Mouse (Mus musculus): ENCODE results near the gene Esrp2.
A peak's percentile ranks its signal among the peaks of the same experiment; 100 is the strongest.

The Esrp2 gene

DNA sequence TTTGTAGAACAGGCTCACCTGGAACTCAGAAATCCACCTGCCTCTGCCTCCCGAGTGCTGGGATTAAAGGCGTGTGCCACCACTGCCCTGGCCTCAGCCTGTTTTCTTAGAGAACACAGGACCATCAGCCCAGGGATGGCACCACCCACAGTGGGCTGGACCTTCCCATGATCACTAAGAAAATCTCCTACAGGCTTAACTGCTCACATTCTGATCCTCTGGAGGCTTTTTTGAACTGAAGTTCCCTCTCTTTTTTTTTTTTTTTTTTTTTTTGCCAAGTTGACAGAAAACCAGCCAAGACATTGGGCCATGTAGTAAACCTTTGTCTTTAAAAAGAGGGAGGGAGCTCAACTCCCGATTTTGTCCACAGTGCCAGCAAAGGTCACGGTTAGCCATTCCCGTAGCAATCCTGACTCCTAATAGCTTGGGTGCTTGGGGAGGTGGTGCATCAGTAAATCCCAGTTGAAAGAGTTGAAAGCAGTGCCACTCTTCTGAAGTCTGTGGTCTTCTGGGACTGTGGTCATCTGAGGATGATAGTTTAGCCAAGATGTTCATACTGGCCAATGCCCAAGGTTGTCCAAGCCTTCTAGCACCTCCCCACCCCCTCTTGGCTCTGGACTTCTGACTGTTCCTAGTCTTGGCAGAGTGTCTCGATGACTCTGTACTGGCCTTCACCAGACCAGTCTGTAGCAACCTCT lies 11.2 kb upstream of the Esrp2 start:
- DNase-seq (ENCODE audit: low read depth): no peak

DNA sequence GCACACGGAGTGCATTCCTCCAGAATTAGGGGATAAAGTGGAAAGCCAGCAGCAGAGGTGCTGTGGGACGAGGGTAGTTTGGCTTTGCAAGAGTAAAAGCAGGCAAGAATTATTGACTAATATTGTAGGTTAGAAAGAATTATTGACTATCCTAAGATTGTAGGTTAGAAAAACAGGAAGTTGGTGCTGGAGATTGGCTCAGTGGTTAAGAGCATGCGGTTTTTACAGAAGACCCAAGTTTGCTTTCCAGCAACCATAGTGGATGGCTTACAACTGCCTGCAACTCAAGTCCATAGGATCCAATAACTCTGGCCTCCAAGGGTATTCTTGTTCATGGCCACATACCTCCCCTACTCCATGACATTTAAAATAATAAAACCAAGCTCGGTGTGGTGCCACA lies 9.2 kb upstream of the Esrp2 start:
- DNase-seq (ENCODE audit: low read depth): peak; percentile 69

DNA sequence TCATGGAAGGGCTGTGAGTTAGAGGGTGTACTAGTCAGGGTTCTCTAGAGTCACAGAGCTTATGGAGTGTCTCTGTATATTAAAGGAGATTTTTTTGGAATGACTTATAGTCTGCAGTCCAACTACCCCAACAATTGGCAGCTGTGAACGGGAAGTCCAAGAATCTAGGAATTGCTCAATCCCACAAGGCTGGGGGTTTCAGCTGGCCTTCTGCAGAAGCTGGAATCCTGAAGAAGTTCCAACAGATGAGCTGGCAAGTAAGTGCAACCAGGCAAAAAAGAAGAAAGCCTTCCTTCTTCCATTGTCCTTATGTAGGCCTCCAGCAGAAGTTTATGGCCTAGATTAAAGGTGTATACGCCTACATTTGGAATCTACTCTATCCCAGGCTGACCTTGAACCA lies 8.6 kb upstream of the Esrp2 start:
- no peak for DNase-seq (ENCODE audit: low read depth)

DNA sequence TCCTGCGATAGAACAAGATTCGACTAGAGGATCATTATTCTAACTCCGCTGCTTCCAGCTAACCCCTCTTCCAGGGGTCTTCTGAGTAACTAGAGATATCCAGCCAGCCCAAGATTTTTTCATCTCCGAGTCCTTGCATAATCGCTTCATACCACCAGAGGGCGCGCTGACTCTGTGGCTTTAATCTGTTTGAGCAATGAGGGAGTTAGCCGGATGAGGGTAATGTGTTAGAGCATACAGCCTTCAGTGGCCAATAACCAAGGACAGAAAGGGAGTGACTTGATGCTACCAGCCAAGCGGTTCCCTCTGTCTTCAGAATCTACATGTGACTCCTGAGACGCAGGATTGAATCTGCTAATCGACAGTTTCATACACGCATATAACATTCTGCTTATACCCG lies 4.0 kb upstream of the Esrp2 start:
- peak; percentile 92 for DNase-seq (ENCODE audit: low read depth)

GRCm38 (mm10) chr8:106140191-106140590 lies 3.4 kb upstream of the Esrp2 start:
- DNase-seq (ENCODE audit: low read depth): no peak

- peak; percentile 21 for DNase-seq (ENCODE audit: low read depth)
Observed at GRCm38 (mm10) chr8:106138616-106139015, 1.8 kb upstream of the Esrp2 start.

- peak; percentile 57 for DNase-seq (ENCODE audit: low read depth)
Observed at GRCm38 (mm10) chr8:106137906-106138477, 1.2 kb upstream of the Esrp2 start.

- DNase-seq (ENCODE audit: low read depth): no peak
Observed at GRCm38 (mm10) chr8:106137218-106137905, 588 bp upstream of the Esrp2 start.

DNA sequence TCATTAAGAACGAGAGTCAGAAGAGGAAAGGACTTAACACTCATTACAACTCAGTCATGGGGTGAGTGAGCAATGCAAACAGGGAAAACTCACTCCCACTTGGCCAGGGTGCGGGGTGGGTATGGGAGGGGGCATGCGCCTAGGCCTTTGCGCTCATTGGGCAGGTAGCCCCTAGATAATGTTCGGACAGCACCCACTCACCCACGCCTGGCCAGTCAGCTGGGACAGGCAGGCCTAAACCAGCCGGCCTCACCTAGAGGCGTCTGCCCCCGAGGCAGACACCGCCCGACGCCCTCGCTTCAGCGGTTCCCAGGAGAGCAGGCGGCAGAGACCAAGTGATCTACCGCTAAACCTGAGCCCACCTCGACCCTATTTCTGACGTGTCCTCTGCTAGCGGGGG lies 1.1 kb downstream of the Esrp2 start:
- no peak for DNase-seq (ENCODE audit: low read depth)

- DNase-seq (ENCODE audit: low read depth): no peak
Observed at GRCm38 (mm10) chr8:106134751-106135571, 1.8 kb downstream of the Esrp2 start.

- no peak for DNase-seq (ENCODE audit: low read depth)
Observed at GRCm38 (mm10) chr8:106133946-106134345, 2.8 kb downstream of the Esrp2 start.

GRCm38 (mm10) chr8:106133526-106133925 lies 3.2 kb downstream of the Esrp2 start:
- no peak for DNase-seq (ENCODE audit: low read depth)

- DNase-seq (ENCODE audit: low read depth): peak; percentile 35
Observed at GRCm38 (mm10) chr8:106132356-106132755, 4.4 kb downstream of the Esrp2 start.

DNA sequence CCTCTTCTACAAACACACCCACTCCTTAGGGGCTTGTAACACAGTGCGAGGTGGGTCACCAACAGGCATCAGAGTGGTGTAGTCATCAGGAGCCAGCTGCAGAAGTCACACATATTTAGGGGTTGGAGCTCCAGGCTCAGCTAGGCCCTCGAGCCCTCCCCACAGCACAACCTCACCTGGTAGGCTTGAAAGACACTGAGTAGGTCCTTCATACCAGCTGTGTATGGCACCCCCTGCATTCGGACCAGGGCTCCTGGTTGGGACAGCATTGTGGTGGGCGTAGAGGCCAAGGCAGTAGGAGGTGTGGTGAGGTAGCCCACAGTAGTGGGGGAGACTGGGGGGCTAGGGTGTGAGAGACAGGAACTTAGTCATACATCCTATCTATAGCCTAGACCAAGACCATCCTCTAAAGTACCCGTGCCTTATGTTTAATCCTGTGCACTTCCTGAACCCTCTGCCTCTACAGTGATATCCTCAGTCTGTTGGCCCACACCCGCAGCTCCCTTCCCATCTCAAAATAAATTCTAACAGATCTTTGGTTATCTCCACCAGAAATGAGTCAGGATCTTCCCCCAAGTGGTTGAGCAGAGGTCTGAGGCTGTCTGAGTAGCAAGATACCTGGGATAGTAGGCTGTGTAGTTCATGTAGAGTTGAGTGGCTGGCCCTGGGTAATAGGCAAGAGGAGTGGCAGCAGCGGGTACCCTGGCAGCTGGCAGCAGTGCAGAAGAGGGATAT lies 5.1 kb downstream of the Esrp2 start:
- peak; percentile 91 for DNase-seq (ENCODE audit: low read depth)

GRCm38 (mm10) chr8:106131021-106131420 lies 5.8 kb downstream of the Esrp2 start:
- DNase-seq (ENCODE audit: low read depth): no peak

GRCm38 (mm10) chr8:106130505-106130904 lies 6.3 kb downstream of the Esrp2 start:
- DNase-seq (ENCODE audit: low read depth): no peak

GRCm38 (mm10) chr8:106129997-106130396 lies 6.8 kb downstream of the Esrp2 start:
- no peak for DNase-seq (ENCODE audit: low read depth)

- no peak for DNase-seq (ENCODE audit: low read depth)
Observed at GRCm38 (mm10) chr8:106129232-106129930, 7.4 kb downstream of the Esrp2 start.

DNA sequence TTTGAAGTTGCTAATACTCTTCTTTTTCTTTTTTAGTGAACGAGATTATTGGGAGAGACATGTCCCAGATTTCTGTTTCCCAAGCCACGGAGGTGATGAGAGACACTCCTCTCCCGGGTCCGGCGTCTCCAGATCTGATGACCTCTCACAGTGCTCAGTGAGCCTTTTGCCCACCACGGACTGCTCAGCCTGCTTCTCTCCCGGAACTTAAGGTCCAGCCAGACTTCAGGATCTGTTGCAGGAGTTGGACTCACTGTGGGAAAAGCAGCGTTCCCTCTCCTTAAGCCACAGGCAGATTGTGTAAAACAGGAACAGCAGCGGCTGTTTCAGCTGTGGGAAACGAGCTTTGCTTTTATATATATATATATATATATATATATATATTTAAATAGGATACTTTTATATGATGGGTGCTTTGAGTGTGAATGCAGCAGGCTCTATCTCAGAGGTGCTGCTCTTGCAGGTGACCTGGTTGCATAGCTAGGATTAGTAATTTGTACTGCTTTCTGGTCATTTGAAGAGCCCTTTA lies 8.8 kb downstream of the Esrp2 start:
- no peak for DNase-seq (ENCODE audit: low read depth)

DNA sequence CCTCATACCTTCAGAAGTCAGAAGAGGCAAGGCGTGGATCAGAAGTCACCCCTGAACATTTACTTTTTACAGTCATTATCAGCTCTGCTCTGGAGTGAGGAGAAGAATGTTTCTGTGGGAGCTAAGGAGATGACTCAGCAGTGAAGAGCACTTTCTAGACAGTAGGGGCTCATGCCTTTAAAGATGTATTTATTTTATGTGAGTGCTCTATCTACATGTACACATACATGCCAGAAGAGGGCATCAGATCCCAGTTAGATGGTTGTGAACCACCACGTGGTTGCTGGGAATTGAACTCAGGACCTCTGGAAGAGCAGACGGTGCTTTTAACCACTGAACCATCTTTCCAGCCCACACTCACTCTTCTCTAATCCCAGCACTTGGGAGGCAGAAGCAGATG lies 9.7 kb downstream of the Esrp2 start:
- peak; percentile 56 for DNase-seq (ENCODE audit: low read depth)

DNA sequence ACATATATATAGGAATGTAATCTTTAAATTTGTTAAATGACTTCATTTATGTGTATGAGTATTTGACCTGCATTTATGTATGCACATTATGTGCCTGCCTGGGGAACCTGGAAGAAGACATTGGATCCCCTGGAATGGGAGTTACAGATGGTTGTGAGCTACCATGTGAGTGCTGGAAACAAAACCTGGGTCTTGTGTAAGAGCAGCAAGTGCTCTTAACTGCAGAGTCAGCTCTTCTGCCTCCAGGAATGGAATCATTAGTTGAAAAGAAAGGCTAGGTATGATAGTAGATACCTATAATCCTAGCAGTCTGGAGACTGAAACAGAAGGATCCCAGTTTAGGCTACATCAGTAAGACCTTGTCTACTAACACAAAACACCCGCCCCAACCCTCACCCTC lies 10.7 kb downstream of the Esrp2 start:
- no peak for DNase-seq (ENCODE audit: low read depth)
